Mouse (Mus musculus) embryonic facial prominence, embryonic 14.5 days (tissue): Measurements from ENCODE around the gene Sort1. TPM values are rescaled to one million over a fixed set of nuclear protein-coding genes. Genes with fewer than 3 reads are reported as not detected.

ENCODE experiments used
- ATAC-seq: fragments of 200-750 bp; cut with Nextera tagmentation; 2 replicates; pipeline ENCODE4 v1.8.0; 2017; ENCODE audit warnings: low read depth, moderate number of reproducible peaks, moderate TSS enrichment
- DNase-seq: peaks from one replicate; pipeline ENCODE4 v3.0.0-alpha.2; 2015; ENCODE audit warnings: low spot score
- H3K27ac ChIP-seq: fragments of 300-500 bp; sonication (generic); replicated peaks from 2 replicates; pipeline ENCODE4 v1.5.1; 2014; ENCODE audit warnings: low read depth, mild to moderate bottlenecking, low read length, moderate library complexity
- H3K27me3 ChIP-seq: fragments of 300-500 bp; sonication (generic); replicated peaks from 2 replicates; pipeline ENCODE4 v1.6.1; 2014; ENCODE audit warnings: low read length; ENCODE audit not compliant: control insufficient read depth, insufficient read depth
- H3K36me3 ChIP-seq: fragments of 300-500 bp; sonication (generic); 2 replicates; pipeline ENCODE4 v1.6.1; 2014; ENCODE audit warnings: low read length, mixed read lengths; ENCODE audit not compliant: control insufficient read depth, insufficient read depth
- H3K4me1 ChIP-seq: fragments of 300-500 bp; sonication (generic); 2 replicates; pipeline ENCODE4 v1.6.1; 2014; ENCODE audit warnings: antibody characterized with exemption, low read length; ENCODE audit not compliant: control insufficient read depth, insufficient read depth
- H3K4me2 ChIP-seq: fragments of 300-500 bp; sonication (generic); 2 replicates; pipeline ENCODE4 v1.6.1; 2014; ENCODE audit warnings: low read depth, mild to moderate bottlenecking, low read length, moderate library complexity, mixed read lengths
- H3K4me3 ChIP-seq: fragments of 300-500 bp; sonication (generic); 2 replicates; pipeline ENCODE4 v1.5.1; 2014; ENCODE audit warnings: low read depth, mild to moderate bottlenecking, low read length
- H3K9ac ChIP-seq: fragments of 300-500 bp; sonication (generic); 2 replicates; pipeline ENCODE4 v1.6.1; 2014; ENCODE audit warnings: low read depth, mild to moderate bottlenecking, low read length, moderate library complexity, mixed read lengths
- H3K9me3 ChIP-seq: fragments of 300-500 bp; sonication (generic); 2 replicates; pipeline ENCODE4 v1.6.1; 2016; ENCODE audit warnings: low read length; ENCODE audit not compliant: control insufficient read depth
- WGBS: fragments of 180-500 bp; shearing (Covaris S2); extraction: QIAGEN DNeasy Blood & Tissue Kit; methylation state at CpG from one replicate; pipeline ENCODE4 v1.1.7; 2014; 5-methylcytosine and 5-hydroxymethylcytosine counted together
- polyA plus RNA-seq: library from polyadenylated mRNA; unstranded; fragments of >200 nt; fragmentation: Nextera tagmentation; extraction: Ambion mirVana; gene quantifications from 2 replicates; pipeline ENCODE4 v1.2.1, GENCODE M21; 2014

Sort1 gene
- polyA plus RNA-seq, 1 experiment from 2014 or later, result 18.0 TPM

DNA sequence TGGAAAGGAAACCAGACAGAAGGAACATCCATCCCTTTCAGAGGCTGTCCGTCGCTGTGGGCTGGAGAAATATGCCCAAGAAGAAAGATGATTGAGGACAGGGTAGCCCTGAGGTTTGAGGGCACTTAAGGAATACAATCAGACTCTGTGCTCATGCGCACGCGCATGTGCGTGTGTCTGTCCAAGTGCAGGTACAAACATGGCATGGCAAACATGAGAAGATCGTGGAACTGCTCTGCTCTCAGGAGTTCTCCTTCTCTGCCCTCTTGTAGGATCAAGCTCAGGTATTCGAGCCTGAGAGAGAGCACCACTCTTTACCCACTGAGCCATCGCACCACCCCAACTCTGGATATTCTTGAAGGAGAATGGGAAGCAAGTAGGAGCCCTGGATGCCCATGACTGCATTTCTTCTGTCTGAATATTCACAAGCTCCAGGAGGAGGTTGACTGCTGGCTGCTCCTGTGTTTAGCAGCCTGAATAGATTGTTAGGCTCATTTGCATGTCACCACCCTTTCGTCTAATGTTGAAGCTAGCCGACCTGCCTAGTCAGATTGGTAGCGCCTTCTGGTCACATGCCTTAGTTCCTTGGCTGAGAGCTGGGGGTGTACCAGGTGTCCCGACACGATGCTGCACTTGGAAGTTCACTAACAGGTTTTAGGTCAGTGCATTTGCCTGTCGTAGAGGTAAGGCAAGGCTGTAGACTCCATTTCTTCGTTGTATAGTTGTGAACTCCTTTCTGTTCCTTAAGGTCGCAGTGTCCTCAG is 7.3 kb downstream of the Sort1 start:
- H3K4me2 ChIP-seq, result no peak overlapping the region
- H3K9me3 ChIP-seq, result no peaks in the 10 kb centered on the region
- H3K4me3 ChIP-seq, result no peak overlapping the region
- H3K4me1 ChIP-seq, result peaks cover 30% of the 10 kb centered on the region
- 76% methylated on average over 17 of the region's 17 CpGs for WGBS
- no peaks in the 10 kb centered on the region for H3K27me3 ChIP-seq
- ATAC-seq, result no peak
- no peak for DNase-seq
- no peak overlapping the region for H3K9ac ChIP-seq
- no peaks in the 10 kb centered on the region for H3K36me3 ChIP-seq
- no peak overlapping the region for H3K27ac ChIP-seq

DNA sequence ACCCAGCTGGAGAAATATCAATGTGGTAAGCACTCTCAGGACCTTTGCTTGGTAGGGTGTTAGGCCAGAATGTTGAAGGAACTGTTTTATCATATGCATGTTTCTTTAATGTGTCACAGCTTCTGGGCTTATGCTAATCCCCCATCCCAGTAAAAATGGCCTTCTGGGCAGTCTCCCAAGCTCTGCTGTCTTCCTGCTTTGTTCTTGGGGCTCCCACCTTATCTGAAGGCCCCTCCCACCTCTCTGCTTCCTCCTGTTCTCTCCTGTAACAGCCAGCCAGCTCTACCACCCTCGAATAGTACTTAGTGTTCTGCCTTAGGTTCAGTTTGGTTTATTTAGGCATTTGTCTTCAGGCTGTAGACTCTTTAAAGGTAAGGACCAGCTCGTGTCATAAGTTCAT is 10.5 kb downstream of the Sort1 start:
- Histone ChIP-seq H3K27me3 (no peaks in the 10 kb centered on the region), H3K4me1 (peaks cover 21% of the 10 kb centered on the region), H3K9me3 (no peaks in the 10 kb centered on the region), H3K27ac (no peak overlapping the region), H3K4me3 (no peak overlapping the region), H3K9ac (no peak overlapping the region), H3K4me2 (no peak overlapping the region), H3K36me3 (no peaks in the 10 kb centered on the region)
- no peak for DNase-seq
- WGBS, result 44% methylated on average over 2 of the region's 2 CpGs
- peak; percentile 56; the same call in 1 of the 2 replicates for ATAC-seq

DNA sequence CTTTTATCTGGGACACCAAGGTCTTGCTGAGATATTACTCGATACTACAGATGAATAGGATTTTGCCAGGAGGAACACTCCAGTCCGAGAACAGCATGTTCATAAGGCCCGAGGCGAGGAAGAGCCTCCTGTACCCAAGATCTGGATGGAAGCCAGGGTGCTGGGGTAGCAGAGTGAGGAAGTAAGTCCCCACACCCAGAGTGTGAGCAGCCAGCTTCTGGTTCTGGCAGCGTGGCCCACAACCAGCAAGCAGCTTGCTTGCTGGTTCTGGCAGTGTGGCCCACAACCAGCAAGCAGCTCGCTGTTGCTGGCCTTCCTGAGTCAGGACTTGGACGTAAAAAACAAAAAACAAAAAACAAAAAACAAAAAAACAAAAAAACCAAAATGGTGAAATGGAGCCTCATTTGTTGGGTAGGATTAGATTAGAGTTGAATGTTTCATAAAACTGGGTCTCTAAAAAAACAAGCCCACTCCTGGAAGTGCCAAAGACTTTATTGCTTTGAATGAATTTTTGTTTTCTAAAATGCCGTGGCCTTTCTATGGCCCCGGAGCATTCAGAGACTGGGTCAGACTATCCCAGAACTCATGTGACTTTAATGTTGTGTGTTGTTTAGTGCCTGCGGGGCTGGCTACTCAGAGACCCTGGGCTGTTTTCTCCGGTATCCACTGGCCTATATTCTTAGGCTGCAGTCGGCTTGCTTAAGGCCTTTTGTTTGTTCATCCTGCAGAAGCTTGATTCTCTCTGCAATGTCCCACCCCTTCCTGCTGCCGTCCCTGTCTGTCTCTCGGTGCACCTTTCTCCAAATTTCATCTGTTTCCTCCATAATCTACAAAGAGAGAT is 11.7 kb downstream of the Sort1 start:
- peaks cover 21% of the 10 kb centered on the region for H3K4me1 ChIP-seq
- ATAC-seq, result no peak

DNA sequence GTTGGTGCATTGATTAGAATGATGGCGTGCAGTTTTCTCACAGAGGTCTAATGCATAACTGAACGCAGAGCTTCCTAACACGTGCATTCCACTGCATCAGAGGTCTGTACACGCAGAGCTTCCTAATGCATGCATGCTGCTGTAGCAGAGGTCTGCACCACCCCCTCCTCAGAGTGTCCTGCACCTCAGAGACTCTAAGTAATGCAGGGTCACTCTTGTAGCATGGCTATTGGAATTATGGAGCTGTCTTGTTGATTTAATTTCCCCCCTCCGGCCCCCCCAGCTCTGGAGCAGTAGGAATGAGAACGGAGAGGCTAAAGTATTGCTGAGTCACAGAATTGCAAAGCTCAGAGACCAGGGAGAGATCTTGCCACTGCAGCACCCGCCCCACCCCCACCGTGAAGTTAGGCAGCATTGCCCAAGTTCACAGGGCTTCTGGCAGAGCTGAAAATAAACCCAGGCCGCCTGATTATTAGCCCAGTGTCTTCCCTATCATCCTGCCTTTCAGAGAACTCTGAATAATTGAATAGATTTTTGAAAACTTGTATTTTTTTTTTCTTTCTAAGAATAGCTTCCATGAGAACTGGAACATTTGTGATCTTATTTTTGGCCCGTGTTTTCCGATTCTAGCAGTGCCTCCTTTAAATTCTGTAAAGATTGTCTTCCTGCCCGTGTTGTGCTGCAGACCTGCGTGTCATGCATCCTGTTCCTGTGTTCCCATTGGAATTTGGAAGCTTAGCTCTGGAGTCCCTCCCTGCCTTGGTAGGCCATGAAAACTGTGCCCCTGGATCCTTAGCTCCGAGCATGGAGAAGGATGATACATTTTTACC is 12.6 kb downstream of the Sort1 start:
- WGBS, result 13% methylated on average over 14 of the region's 14 CpGs
- DNase-seq (peak; percentile 61), ATAC-seq (peak; percentile 60; the same call in 1 of the 2 replicates)
- Histone ChIP-seq H3K27ac (peak overlapping the region; percentile 61), H3K9ac (peak overlapping the region; percentile 34), H3K4me2 (peak overlapping the region; percentile 47), H3K4me1 (peaks cover 21% of the 10 kb centered on the region), H3K9me3 (no peaks in the 10 kb centered on the region), H3K36me3 (no peaks in the 10 kb centered on the region), H3K27me3 (no peaks in the 10 kb centered on the region), H3K4me3 (peak overlapping the region; percentile 10; the same call in 1 of the 2 replicates)

More for the DNA sequence above, 11.7 kb downstream of the Sort1 start:
- no peak for DNase-seq
- no peaks in the 10 kb centered on the region for H3K27me3 ChIP-seq
- peak overlapping the region; percentile 61 for H3K27ac ChIP-seq
- peak overlapping the region; percentile 47 for H3K4me2 ChIP-seq
- 36% methylated on average over 14 of the region's 14 CpGs for WGBS
- peak overlapping the region; percentile 10; the same call in 1 of the 2 replicates for H3K4me3 ChIP-seq
- H3K9ac ChIP-seq, result peak overlapping the region; percentile 34
- H3K9me3 ChIP-seq, result no peaks in the 10 kb centered on the region
- H3K36me3 ChIP-seq, result no peaks in the 10 kb centered on the region

DNA sequence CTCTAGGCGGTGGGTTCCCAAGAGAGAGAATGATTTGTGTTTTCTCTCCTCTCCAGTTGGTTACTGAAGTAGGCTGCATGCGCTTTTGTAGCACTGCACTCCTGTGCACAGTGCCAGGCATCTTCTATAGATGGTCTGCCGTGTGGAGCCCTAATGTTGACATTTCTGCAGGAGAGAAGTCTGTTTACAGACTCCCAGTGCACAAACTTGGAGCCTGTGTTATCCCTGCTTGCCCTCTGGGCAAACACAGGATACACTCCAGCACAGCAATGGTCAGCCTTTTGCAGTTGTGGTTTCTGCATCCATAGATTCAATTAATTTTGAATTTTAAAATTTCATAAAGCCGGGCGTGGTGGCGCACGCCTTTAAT is 13.2 kb downstream of the Sort1 start:
- Histone ChIP-seq H3K4me1 (peaks cover 21% of the 10 kb centered on the region), H3K27me3 (no peaks in the 10 kb centered on the region), H3K27ac (0 out of 2 replicates have a peak overlapping the region, but pooled peaks have one; percentile 61), H3K4me2 (0 out of 2 replicates have a peak overlapping the region, but pooled peaks have one; percentile 47), H3K36me3 (no peaks in the 10 kb centered on the region), H3K9me3 (no peaks in the 10 kb centered on the region), H3K9ac (no peak overlapping the region), H3K4me3 (no peak overlapping the region)
- WGBS, result 66% methylated on average over 7 of the region's 7 CpGs
- DNase-seq (no peak), ATAC-seq (no peak)

DNA sequence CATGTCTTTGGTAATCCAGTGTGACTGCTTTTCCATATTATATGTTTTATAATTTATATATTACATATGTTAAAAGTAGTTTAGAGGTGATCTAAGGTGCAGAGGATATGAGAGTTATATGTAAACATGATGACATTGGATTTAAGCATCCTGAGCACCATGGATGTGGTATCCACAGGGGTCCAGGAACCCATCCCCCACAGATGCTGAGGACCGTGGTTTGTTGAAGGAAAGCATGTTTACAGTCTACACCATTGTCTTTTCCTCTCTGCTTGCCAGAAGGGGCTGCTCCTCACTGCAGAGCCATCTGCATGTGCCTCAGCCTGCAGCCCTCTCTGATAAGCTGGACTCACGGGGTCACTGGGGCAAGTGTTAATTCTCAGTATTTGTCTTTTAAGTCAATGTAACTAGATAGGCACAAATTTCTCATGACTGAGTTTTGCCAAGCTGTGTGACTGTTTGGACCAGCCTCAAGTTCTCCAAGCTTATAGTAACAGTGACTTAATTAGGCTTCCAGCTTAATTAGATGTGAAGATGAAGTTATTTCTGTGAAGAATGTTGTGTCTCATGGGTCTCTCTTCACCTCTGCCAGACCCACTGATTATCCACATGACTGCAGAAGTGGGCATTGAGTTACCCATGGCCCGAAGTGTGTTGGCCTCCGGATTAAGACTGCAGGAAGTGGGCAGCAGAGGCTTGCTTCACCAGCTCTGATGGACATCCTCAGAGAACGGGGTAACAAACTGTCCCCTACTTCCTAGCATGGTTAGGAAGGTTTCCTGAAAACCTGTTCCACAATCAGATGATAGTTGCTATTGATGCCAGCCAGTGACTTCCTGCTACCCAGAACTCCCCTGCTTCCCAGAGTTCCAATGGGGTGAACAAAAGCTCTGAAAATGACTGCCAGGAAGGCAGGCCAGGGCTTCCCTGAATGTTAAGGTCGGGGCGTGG is 14.0 kb downstream of the Sort1 start:
- Histone ChIP-seq H3K27ac (no peak overlapping the region), H3K4me3 (no peak overlapping the region)
- WGBS, result 67% methylated on average over 7 of the region's 7 CpGs

DNA sequence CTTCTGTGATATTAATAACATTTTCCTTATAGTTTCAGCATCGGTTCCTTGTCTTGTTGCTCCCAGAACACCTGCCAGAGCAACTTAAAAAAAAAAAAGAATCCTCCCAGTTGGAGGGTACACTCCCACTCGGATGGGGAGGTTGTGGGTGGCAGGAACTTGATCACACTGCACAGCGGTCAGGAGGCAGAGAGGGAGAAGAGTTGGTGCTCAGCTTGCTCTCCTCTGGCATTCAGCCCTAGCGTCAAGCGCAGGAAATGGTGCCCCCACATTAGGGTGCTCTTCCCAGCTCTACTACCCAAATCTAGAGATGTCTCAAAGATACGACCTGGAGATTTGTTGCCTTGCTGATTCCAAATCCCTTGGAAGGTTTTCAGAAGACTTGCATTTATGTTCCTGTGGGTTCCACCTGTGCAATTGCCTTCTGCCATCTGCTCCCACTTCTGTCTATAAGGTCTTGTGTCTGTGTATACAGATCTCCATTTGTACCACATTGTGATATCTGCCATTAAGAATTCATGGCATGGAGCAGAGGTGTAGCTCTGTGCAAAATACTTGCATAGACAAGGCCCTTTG is 16.7 kb downstream of the Sort1 start:
- Histone ChIP-seq H3K9me3 (no peaks in the 10 kb centered on the region), H3K27ac (no peak overlapping the region), H3K4me1 (peaks cover 21% of the 10 kb centered on the region), H3K4me2 (no peak overlapping the region), H3K4me3 (no peak overlapping the region), H3K27me3 (no peaks in the 10 kb centered on the region), H3K36me3 (no peaks in the 10 kb centered on the region), H3K9ac (no peak overlapping the region)
- no peak for DNase-seq
- ATAC-seq, result no peak
- WGBS, result 78% methylated on average over 6 of the region's 6 CpGs

More for the DNA sequence above, 14.0 kb downstream of the Sort1 start:
- Histone ChIP-seq H3K27me3 (no peaks in the 10 kb centered on the region), H3K36me3 (no peaks in the 10 kb centered on the region), H3K4me1 (peaks cover 21% of the 10 kb centered on the region), H3K9ac (no peak overlapping the region), H3K4me2 (no peak overlapping the region), H3K9me3 (no peaks in the 10 kb centered on the region)
- DNase-seq (no peak), ATAC-seq (no peak)
